Mouse (Mus musculus): ENCODE results near the gene Pkd2l1.

Pkd2l1 gene

DNA sequence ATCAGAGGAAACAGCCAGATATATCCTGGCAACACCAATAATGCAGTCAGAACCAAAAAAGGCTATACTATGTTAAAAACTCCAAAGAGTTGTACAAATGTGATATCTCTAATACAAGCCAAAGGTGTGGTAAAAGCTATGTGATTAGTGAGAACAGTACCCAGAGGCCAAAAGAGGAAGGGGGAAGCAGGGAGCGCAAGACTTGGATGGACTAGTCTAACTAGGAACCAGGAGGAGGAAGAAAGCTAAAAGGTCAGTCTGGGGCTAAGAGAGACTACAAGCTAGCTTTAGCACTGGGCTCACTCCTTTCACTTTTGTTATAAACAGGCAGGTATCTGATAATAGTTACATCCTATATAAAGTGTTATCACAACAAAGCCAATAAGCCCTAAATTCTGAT, 87.8 kb downstream of the Pkd2l1 start:
- DNase-seq, result no peak

DNA sequence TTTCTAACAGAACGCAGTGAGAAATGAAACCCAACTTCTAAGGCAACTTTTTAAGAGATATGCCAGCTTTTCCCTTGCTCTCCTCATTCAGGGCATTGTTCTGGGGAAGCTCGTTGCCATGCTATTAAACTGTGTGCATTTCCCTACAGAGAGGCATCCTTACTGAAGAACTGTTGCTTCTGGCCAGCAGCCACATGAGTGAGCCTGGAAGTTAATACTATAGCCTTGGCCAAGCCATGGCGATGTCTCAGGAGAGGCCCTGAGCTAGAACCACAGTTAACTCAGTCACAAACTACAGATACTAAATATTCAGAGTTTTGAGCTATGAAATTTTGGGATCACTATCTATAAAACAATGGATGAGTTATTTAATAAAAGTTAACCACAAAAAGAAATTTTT, 89.2 kb downstream of the Pkd2l1 start:
- no peak for DNase-seq

DNA sequence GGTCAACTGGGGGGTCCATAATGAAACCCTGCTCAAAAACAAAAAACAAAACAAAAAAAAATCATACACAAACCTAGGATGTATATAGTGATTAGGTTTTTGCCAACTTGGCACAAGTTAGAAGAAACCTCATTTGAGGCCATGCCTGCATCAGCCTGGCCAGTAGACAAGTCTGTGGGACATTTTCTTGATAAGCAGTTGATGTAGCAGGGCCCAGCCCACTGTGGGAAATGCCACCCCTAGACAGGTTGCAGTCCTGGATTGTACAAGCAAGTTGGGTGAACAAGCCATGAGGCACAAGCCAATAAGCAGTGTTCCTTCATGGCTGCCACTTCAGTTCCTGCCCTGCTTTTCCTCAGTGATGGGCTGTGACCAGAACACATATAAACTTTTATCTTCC, 91.4 kb downstream of the Pkd2l1 start:
- DNase-seq, result no peak

Measured in kidney, postnatal 36 days (tissue).